Mouse (Mus musculus): ENCODE data around the gene 2010111I01Rik. TPM values are rescaled to one million over a fixed set of nuclear protein-coding genes. Genes with fewer than 3 reads are reported as not detected.
"Not testable (repeated sequence)": the region's sequence is repeated elsewhere in the genome, so short reads cannot be mapped to it uniquely, and the experiment has no call there.

2010111I01Rik gene
- polyA plus RNA-seq, 1 experiment from 2014 or later: 134 TPM

DNA sequence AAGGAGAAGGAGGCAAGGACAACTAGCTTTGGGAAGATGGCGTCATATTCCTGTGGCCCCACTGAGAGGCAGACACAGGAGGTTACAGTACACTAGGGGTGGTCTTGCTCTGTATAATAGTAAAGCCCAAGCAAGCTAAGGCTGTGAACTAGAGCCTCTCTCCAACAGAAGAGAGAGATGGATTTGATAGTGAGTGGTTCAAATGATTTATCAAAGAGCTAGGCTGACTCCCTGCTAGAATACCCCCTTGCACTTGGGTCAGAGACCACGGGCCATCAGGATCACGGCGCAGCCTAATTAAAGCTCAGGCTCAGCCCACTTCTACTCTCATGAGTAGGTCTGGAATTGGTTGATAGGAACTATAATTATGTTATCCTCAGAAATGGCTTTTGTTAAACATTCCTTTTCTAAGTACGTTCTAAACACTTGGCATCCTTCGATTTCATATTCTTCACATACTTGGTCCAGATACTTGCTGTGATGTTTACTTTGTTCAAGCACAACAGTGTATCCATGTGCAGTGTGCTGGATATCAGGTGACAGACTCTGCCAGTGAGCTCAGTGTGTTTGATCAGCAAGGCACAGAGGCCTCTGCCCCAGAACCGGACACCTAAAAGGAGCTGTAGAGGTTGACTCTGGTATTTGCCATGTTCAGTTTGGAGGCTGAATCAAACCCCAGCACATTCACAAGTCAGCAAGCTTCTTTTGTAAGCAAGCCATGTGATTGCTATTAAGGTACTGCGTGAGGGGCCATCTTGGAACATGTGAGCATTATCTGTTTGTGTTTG lies 261.3 kb downstream of the 2010111I01Rik start:
- H3K27ac ChIP-seq (replicated peaks; ENCODE audit: low read depth, low read length): no peak overlapping the region
- H3K27me3 ChIP-seq (ENCODE audit: control insufficient read depth, insufficient read depth, low read length): no peaks in the 10 kb centered on the region
- no peak overlapping the region for H3K9ac ChIP-seq (ENCODE audit: low read length)
- WGBS: 86% methylated on average over 8 of the region's 8 CpGs
- no peak for ATAC-seq (ENCODE audit: insufficient number of reproducible peaks, low FRiP score, low TSS enrichment, low read depth)
- H3K4me2 ChIP-seq (ENCODE audit: low read depth, severe bottlenecking): no peak overlapping the region
- no peaks in the 10 kb centered on the region for H3K9me3 ChIP-seq (ENCODE audit: control insufficient read depth, low read length)
- no peak overlapping the region for H3K4me3 ChIP-seq (ENCODE audit: low read depth, low read length)
- no peak for DNase-seq (ENCODE audit: low spot score)
- no peaks in the 10 kb centered on the region for H3K4me1 ChIP-seq (ENCODE audit: control insufficient read depth, insufficient read depth, low read length)
- no peaks in the 10 kb centered on the region; the same call in 1 of the 2 replicates for H3K36me3 ChIP-seq (ENCODE audit: control insufficient read depth, insufficient read depth, low read length)

DNA sequence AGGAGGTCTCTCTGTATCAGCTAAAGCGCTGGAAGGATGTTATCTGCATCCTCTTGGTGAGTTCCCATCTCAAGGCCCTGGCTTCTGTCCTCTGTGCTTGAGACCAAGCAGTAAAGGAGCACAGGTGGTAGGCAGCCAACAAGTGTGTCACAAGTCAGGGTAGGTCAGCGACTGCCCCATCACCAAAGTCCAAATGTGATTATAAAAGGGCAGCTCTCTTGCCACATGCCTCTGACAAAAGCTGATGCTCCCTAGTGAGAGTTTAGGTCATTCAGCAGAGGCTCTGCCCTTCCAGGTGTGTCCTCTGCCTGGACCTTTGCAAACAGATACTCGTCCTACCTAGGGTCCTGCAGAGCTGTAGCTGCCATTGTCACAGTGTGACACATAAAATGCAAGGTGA lies 263.1 kb downstream of the 2010111I01Rik start:
- DNase-seq (ENCODE audit: low spot score): no peak
- 85% methylated on average over 3 of the region's 3 CpGs for WGBS
- no peak overlapping the region for H3K9ac ChIP-seq (ENCODE audit: low read length)

DNA sequence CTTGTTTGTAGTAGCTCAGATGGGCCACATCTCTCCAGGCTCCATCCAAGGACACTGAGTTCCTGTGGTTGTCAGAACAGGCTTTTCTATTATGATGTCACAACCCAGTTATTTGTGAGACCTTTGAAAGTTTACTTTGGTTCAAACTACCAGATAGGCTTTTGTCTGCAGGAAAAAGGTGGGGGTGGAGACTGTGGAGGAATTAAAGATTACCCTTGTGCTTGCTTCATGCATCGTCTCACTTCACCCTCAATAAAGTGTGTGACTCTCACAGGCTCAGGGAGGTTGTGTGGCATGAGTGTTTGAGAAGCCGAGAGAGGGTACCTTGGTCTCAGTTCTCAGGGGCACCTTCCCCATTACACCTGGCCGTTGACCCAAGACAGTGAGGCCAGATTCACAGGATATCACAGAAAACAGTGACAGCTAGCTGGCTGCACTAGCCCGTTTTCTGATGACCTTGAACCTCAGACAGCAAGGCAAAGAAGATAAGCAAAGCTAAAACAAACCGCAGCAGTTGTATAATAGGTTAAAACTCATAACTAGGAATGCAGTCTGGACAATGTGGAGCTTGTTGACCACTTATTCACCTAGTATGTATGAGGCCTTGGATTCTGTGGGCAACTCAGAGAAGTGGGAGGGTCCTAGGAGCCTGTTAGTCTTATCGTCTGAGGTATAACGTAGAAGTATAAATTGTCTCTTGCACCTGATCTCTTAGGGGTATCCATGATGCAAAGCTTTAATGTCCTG lies 266.4 kb downstream of the 2010111I01Rik start:
- no peak for DNase-seq (ENCODE audit: low spot score)
- no peak for ATAC-seq (ENCODE audit: insufficient number of reproducible peaks, low FRiP score, low TSS enrichment, low read depth)
- Histone ChIP-seq H3K4me2 (ENCODE audit: low read depth, severe bottlenecking) (no peak overlapping the region), H3K27ac (replicated peaks; ENCODE audit: low read depth, low read length) (no peak overlapping the region), H3K9me3 (ENCODE audit: control insufficient read depth, low read length) (no peaks in the 10 kb centered on the region), H3K4me1 (ENCODE audit: control insufficient read depth, insufficient read depth, low read length) (no peaks in the 10 kb centered on the region), H3K36me3 (ENCODE audit: control insufficient read depth, insufficient read depth, low read length) (no peaks in the 10 kb centered on the region), H3K4me3 (ENCODE audit: low read depth, low read length) (no peak overlapping the region), H3K27me3 (ENCODE audit: control insufficient read depth, insufficient read depth, low read length) (no peaks in the 10 kb centered on the region), H3K9ac (ENCODE audit: low read length) (no peak overlapping the region)
- 87% methylated on average over 7 of the region's 7 CpGs for WGBS

More for the DNA sequence above, 263.1 kb downstream of the 2010111I01Rik start:
- Histone ChIP-seq H3K36me3 (ENCODE audit: control insufficient read depth, insufficient read depth, low read length) (no peaks in the 10 kb centered on the region; the same call in 1 of the 2 replicates), H3K4me1 (ENCODE audit: control insufficient read depth, insufficient read depth, low read length) (no peaks in the 10 kb centered on the region), H3K9me3 (ENCODE audit: control insufficient read depth, low read length) (no peaks in the 10 kb centered on the region), H3K4me2 (ENCODE audit: low read depth, severe bottlenecking) (no peak overlapping the region), H3K27me3 (ENCODE audit: control insufficient read depth, insufficient read depth, low read length) (no peaks in the 10 kb centered on the region), H3K4me3 (ENCODE audit: low read depth, low read length) (no peak overlapping the region), H3K27ac (replicated peaks; ENCODE audit: low read depth, low read length) (no peak overlapping the region)
- ATAC-seq (ENCODE audit: insufficient number of reproducible peaks, low FRiP score, low TSS enrichment, low read depth): no peak

DNA sequence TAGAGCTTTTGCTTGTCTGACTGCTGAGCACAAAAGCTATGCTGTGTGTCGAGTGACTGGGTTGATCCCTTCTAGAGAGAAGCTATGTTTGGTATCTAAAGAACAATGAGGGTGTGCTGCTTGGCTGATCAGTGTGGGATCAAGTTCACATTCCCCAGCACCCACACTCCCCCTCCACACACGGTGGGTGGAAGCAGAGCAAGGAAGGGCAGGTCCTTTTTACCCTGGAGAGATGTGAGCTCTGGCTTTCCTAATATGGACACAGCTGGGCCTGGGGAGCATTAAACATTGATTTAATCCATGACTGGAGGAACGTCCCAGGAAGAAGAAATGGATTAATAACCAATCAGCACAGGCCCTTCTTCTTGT lies 267.0 kb downstream of the 2010111I01Rik start:
- no peak overlapping the region for H3K9ac ChIP-seq (ENCODE audit: low read length)
- no peaks in the 10 kb centered on the region for H3K36me3 ChIP-seq (ENCODE audit: control insufficient read depth, insufficient read depth, low read length)
- ATAC-seq (ENCODE audit: insufficient number of reproducible peaks, low FRiP score, low TSS enrichment, low read depth) (no peak), DNase-seq (ENCODE audit: low spot score) (no peak)
- H3K27me3 ChIP-seq (ENCODE audit: control insufficient read depth, insufficient read depth, low read length): no peaks in the 10 kb centered on the region
- no peak overlapping the region for H3K4me3 ChIP-seq (ENCODE audit: low read depth, low read length)
- H3K27ac ChIP-seq (replicated peaks; ENCODE audit: low read depth, low read length): no peak overlapping the region
- H3K9me3 ChIP-seq (ENCODE audit: control insufficient read depth, low read length): no peaks in the 10 kb centered on the region
- H3K4me2 ChIP-seq (ENCODE audit: low read depth, severe bottlenecking): no peak overlapping the region
- 31% methylated on average over 3 of the region's 3 CpGs for WGBS
- H3K4me1 ChIP-seq (ENCODE audit: control insufficient read depth, insufficient read depth, low read length): no peaks in the 10 kb centered on the region

DNA sequence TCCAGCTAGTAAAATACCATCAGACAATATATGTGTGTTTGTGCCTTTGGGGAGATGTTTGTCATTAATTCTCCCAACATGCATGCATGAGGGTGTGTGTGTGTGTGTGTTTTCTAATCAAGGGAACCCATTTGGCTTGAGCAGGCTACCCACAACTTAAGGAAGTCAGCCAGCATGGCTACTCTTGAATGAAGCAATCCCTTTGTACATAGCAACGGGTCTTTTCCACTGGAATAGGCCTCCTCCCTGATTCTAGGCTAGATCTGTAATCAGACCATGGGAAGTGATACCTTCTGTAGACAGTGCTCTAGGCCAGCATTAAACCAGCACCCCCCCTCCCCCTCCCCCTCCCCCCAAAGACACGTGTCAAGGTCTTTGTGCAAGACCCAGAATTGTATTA lies 267.9 kb downstream of the 2010111I01Rik start:
- no peak overlapping the region for H3K27ac ChIP-seq (replicated peaks; ENCODE audit: low read depth, low read length)
- no peaks in the 10 kb centered on the region for H3K27me3 ChIP-seq (ENCODE audit: control insufficient read depth, insufficient read depth, low read length)
- no peak overlapping the region for H3K4me2 ChIP-seq (ENCODE audit: low read depth, severe bottlenecking)
- no peak overlapping the region for H3K9ac ChIP-seq (ENCODE audit: low read length)
- WGBS: 91% methylated on average over 2 of the region's 2 CpGs
- no peak for DNase-seq (ENCODE audit: low spot score)
- H3K4me1 ChIP-seq (ENCODE audit: control insufficient read depth, insufficient read depth, low read length): no peaks in the 10 kb centered on the region
- ATAC-seq (ENCODE audit: insufficient number of reproducible peaks, low FRiP score, low TSS enrichment, low read depth): no peak
- H3K9me3 ChIP-seq (ENCODE audit: control insufficient read depth, low read length): no peaks in the 10 kb centered on the region
- no peak overlapping the region for H3K4me3 ChIP-seq (ENCODE audit: low read depth, low read length)
- H3K36me3 ChIP-seq (ENCODE audit: control insufficient read depth, insufficient read depth, low read length): no peaks in the 10 kb centered on the region

DNA sequence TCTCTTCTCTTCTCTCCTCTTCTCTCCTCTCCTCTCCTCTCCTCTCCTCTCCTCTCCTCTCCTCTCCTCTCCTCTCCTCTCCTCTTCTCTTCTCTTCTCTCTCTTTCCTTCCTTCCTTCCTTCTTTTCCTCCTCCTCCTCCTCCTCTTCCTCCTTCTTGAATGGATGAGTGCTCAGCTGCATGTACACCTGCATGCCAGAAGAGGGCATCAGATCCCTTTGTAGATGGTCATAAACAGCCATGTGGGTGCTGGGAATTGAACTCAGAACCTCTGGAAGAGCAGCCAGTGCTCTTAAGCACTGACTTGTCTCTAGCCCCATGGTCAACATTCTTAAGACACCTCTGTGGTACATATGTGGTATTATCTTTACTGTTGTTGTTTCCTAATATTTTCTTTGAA lies 269.8 kb downstream of the 2010111I01Rik start:
- not testable (repeated sequence) for DNase-seq (ENCODE audit: low spot score); H3K9me3 ChIP-seq (ENCODE audit: control insufficient read depth, low read length); H3K4me1 ChIP-seq (ENCODE audit: control insufficient read depth, insufficient read depth, low read length); H3K27me3 ChIP-seq (ENCODE audit: control insufficient read depth, insufficient read depth, low read length); H3K27ac ChIP-seq (replicated peaks; ENCODE audit: low read depth, low read length); H3K9ac ChIP-seq (ENCODE audit: low read length); ATAC-seq (ENCODE audit: insufficient number of reproducible peaks, low FRiP score, low TSS enrichment, low read depth); H3K4me3 ChIP-seq (ENCODE audit: low read depth, low read length); H3K4me2 ChIP-seq (ENCODE audit: low read depth, severe bottlenecking); H3K36me3 ChIP-seq (ENCODE audit: control insufficient read depth, insufficient read depth, low read length)

DNA sequence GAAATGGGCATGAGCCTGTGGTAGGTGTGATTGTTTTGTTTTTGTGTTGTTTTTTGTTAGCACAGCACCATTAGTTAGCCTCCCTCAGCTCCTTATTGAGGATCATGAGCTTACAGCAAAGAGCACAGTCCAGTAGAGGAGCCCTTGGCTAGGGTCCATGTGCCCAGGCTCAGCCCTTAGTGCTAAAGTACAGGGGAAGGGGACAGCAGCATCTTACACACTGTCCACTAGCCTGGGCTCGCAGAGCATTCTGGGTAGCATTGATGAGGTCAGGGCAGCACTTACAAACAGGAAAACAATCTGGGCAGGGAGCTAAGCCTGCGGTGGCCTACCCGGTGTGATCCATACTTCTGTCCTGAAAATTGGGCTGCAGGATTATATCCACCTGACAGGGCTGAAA lies 270.9 kb downstream of the 2010111I01Rik start:
- no peak overlapping the region for H3K27ac ChIP-seq (replicated peaks; ENCODE audit: low read depth, low read length)
- 87% methylated on average over 3 of the region's 3 CpGs for WGBS
- H3K9ac ChIP-seq (ENCODE audit: low read length): no peak overlapping the region
- no peak overlapping the region for H3K4me3 ChIP-seq (ENCODE audit: low read depth, low read length)
- no peak overlapping the region for H3K4me2 ChIP-seq (ENCODE audit: low read depth, severe bottlenecking)
- H3K9me3 ChIP-seq (ENCODE audit: control insufficient read depth, low read length): no peaks in the 10 kb centered on the region
- H3K4me1 ChIP-seq (ENCODE audit: control insufficient read depth, insufficient read depth, low read length): no peaks in the 10 kb centered on the region
- no peak for DNase-seq (ENCODE audit: low spot score)
- no peak for ATAC-seq (ENCODE audit: insufficient number of reproducible peaks, low FRiP score, low TSS enrichment, low read depth)
- H3K36me3 ChIP-seq (ENCODE audit: control insufficient read depth, insufficient read depth, low read length): no peaks in the 10 kb centered on the region
- no peaks in the 10 kb centered on the region for H3K27me3 ChIP-seq (ENCODE audit: control insufficient read depth, insufficient read depth, low read length)

DNA sequence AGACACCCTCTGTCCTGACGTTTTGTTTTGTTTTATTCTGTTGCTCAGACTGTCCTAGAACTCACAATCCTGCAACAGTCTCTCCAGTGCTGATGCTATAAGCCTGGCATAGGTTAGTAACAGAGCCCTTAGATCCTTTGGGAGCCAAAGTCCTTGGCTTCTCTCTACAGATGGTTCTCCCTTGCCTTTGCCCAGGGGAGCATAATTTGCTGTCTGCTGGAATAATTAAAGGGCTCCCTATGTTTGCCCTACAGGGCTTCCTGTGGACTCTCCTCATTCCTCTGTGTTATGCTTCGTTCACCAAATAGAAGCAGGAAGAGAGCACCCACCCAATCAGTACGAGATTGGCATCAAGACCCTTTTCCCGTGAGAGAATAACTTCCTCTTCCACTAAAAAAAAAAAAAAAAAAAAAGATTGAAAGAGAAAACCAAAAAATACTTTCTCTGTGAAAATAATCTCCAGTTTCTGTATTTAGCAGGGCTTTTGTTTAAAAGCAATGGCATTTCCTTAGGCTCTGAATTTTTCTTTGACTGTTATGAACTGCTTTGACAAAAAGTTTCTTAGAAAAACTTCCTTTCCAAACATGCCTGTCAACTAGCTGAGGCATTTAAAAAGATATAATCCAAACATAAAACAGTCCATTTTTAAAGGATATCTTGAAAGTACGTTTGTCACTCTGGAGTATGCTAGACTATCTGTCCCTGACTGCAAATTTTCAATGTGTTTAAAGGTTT lies 271.6 kb downstream of the 2010111I01Rik start:
- WGBS: 49% methylated on average over 5 of the region's 5 CpGs

More for the DNA sequence above, 271.6 kb downstream of the 2010111I01Rik start:
- Histone ChIP-seq H3K4me1 (ENCODE audit: control insufficient read depth, insufficient read depth, low read length) (no peaks in the 10 kb centered on the region; the same call in 1 of the 2 replicates), H3K4me2 (ENCODE audit: low read depth, severe bottlenecking) (no peak overlapping the region), H3K9me3 (ENCODE audit: control insufficient read depth, low read length) (no peaks in the 10 kb centered on the region), H3K27ac (replicated peaks; ENCODE audit: low read depth, low read length) (no peak overlapping the region), H3K36me3 (ENCODE audit: control insufficient read depth, insufficient read depth, low read length) (no peaks in the 10 kb centered on the region), H3K4me3 (ENCODE audit: low read depth, low read length) (no peak overlapping the region), H3K9ac (ENCODE audit: low read length) (no peak overlapping the region), H3K27me3 (ENCODE audit: control insufficient read depth, insufficient read depth, low read length) (no peaks in the 10 kb centered on the region)
- DNase-seq (ENCODE audit: low spot score) (no peak), ATAC-seq (ENCODE audit: insufficient number of reproducible peaks, low FRiP score, low TSS enrichment, low read depth) (no peak)

Data from limb, embryonic 11.5 days (tissue).